Mouse (Mus musculus): ENCODE data around the gene Myh7b. TPM values are rescaled to one million over a fixed set of nuclear protein-coding genes. Genes with fewer than 3 reads are reported as not detected.
A peak's percentile ranks its signal among the peaks of the same experiment; 100 is the strongest.

Gene Myh7b
- total and polyA plus RNA-seq, 3 experiments = 2.2 to 5.9 TPM; not detected in 1

DNA sequence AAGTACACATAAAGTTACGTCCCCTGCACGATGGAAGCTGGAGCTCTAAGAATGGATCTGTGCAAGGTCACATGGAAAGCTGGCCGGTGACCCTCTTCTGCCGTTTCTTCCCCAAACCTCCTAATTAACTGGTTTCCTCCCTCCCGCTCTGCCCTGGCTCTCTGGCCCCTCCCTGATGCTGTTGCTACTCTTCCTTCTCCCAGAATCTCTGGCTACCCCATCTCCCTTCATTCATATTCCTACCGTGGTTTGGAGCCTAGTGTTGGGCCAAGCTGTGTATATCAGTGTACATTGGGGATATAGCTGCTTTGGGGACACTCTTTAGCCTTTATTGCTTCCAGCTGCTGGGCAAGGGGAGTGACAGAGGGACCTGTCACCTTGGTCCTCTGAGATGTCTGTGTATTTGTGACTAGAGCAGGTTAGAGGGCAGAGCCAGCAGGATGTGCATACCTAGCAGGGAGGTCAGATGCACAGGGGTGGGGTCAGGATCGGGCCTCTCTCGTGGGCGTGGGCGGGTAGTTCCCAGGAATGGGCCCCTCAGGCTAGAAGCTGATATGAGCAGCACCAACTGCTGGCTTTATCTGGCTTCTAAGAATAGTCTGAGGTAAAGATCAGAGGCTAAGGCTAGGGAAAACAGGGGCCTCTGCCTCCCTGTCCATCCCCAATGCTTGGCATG, 6.3 kb upstream of the Myh7b start:
- DNase-seq (ENCODE audit: low read depth, low spot score) = peak; percentile 58
- no peaks in the 10 kb centered on the region for H3K9me3 ChIP-seq (replicated peaks; ENCODE audit: insufficient read depth, low read length)
- H3K79me2 ChIP-seq (ENCODE audit: control insufficient read depth, insufficient read depth, low read length, poor library complexity) = no peaks in the 10 kb centered on the region
- peak overlapping the region; percentile 66 for H3K9ac ChIP-seq (ENCODE audit: control insufficient read depth, low read depth, low read length, poor library complexity, severe bottlenecking)
- H3K4me3 ChIP-seq (ENCODE audit: control insufficient read depth in 1 of 2, insufficient read depth in 1 of 2, low read depth in 2 of 2, low read length in 2 of 2) = peak overlapping the region; percentile 40 to 49
- peak overlapping the region; percentile 82 for H3K27ac ChIP-seq (ENCODE audit: control insufficient read depth, low read depth, low read length)
- peaks cover 0 to 16% of the 10 kb centered on the region in 2 experiments; a peak in 2 of 4 replicates for H3K36me3 ChIP-seq (ENCODE audit: control insufficient read depth in 1 of 2, insufficient read depth in 2 of 2, low read length in 2 of 2)
- H3K4me1 ChIP-seq (ENCODE audit: control insufficient read depth in 1 of 2, insufficient read depth in 2 of 2, low read length in 2 of 2) = peaks cover 12 to 18% of the 10 kb centered on the region in 2 experiments
- no peaks in the 10 kb centered on the region for H3K27me3 ChIP-seq (ENCODE audit: control insufficient read depth in 1 of 2, insufficient read depth in 2 of 2, low read length in 2 of 2)
- TF ChIP-seq CHD2 (IDR thresholded peaks at IDR 0.05; ENCODE audit: low read length) = no peak
- TF ChIP-seq HCFC1 (IDR thresholded peaks at IDR 0.05; ENCODE audit: low read depth, low read length) = no peak
- peak; percentile 72 for TF ChIP-seq MYB (IDR thresholded peaks at IDR 0.05; ENCODE audit: low read depth, low read length)
- no peak for TF ChIP-seq TAL1 (IDR thresholded peaks at IDR 0.05; ENCODE audit: low read length)
- TF ChIP-seq E2F4 (IDR thresholded peaks at IDR 0.05; ENCODE audit: borderline replicate concordance, low read depth, low read length) = no peak
- no peak for TF ChIP-seq MYC (IDR thresholded peaks at IDR 0.05; ENCODE audit: low read depth, low read length)
- no peak for TF ChIP-seq ELF1 (IDR thresholded peaks at IDR 0.05; ENCODE audit: low read depth, low read length)
- no peak for TF ChIP-seq CTCF (IDR thresholded peaks at IDR 0.05 in 2 of 3, conservative IDR thresholded peaks at IDR 0.05 in 1 of 3; ENCODE audit: control insufficient read depth in 1 of 3, insufficient read depth in 1 of 3, low read depth in 2 of 3, low read length in 3 of 3, poor library complexity in 1 of 3, severe bottlenecking in 1 of 3)
- no peak for TF ChIP-seq ZNF384 (IDR thresholded peaks at IDR 0.05; ENCODE audit: low read depth, low read length)
- no peak for TF ChIP-seq GABPA (IDR thresholded peaks at IDR 0.05; ENCODE audit: low read depth, low read length)
- TF ChIP-seq RCOR1 (IDR thresholded peaks at IDR 0.05; ENCODE audit: low read depth, low read length) = peak; percentile 61
- TF ChIP-seq USF2 (IDR thresholded peaks at IDR 0.05; ENCODE audit: borderline replicate concordance in 1 of 2, insufficient read depth in 1 of 2, low read depth in 1 of 2, low read length in 2 of 2) = no peak
- TF ChIP-seq MEF2A (IDR thresholded peaks at IDR 0.05; ENCODE audit: extremely low read depth, insufficient replicate concordance, low read depth, low read length, poor library complexity, severe bottlenecking) = peak; percentile 96; the same call in 1 of the 2 replicates
- TF ChIP-seq UBTF (IDR thresholded peaks at IDR 0.05; ENCODE audit: borderline replicate concordance, insufficient read depth, low read depth, low read length) = no peak
- no peak for TF ChIP-seq TBP (IDR thresholded peaks at IDR 0.05; ENCODE audit: low read depth, low read length)
- TF ChIP-seq ZC3H11A (IDR thresholded peaks at IDR 0.05; ENCODE audit: low read depth, low read length) = no peak
- no peak for TF ChIP-seq SMC3 (IDR thresholded peaks at IDR 0.05; ENCODE audit: low read depth, low read length)
- no peak for TF ChIP-seq NELFE (IDR thresholded peaks at IDR 0.05; ENCODE audit: low read depth, low read length)
- 0 out of 2 replicates have a peak, but pooled peaks have one; percentile 52 for TF ChIP-seq ZMIZ1 (IDR thresholded peaks at IDR 0.05; ENCODE audit: low read depth, low read length)
- no peak for TF ChIP-seq POLR2AphosphoS5 (IDR thresholded peaks at IDR 0.05; ENCODE audit: borderline replicate concordance, low read depth, low read length)
- no peak for TF ChIP-seq CHD1 (IDR thresholded peaks at IDR 0.05; ENCODE audit: low read depth, low read length)
- TF ChIP-seq POLR2AphosphoS2 (IDR thresholded peaks at IDR 0.05; ENCODE audit: low read length) = no peak
- TF ChIP-seq USF1 (IDR thresholded peaks at IDR 0.05; ENCODE audit: low read depth, low read length) = peak; percentile 6; the same call in 1 of the 2 replicates
- TF ChIP-seq BHLHE40 (IDR thresholded peaks at IDR 0.05; ENCODE audit: borderline replicate concordance, low read depth, low read length) = 0 out of 2 replicates have a peak, but pooled peaks have one; percentile 7
- no peak for TF ChIP-seq NRF1 (IDR thresholded peaks at IDR 0.05; ENCODE audit: insufficient read depth, low read depth, low read length, poor library complexity, severe bottlenecking)
- 0 out of 4 replicates have a peak, but pooled peaks of 1 of the 2 experiments have one; percentile 31 for TF ChIP-seq POLR2A (IDR thresholded peaks at IDR 0.05; ENCODE audit: control insufficient read depth in 1 of 2, insufficient read depth in 1 of 2, low read depth in 1 of 2, low read length in 2 of 2, poor library complexity in 1 of 2)
- TF ChIP-seq MAX (IDR thresholded peaks at IDR 0.05; ENCODE audit: low read length) = no peak
- TF ChIP-seq ETS1 (IDR thresholded peaks at IDR 0.05; ENCODE audit: low read depth, low read length) = peak; percentile 79
- TF ChIP-seq MAZ (IDR thresholded peaks at IDR 0.05; ENCODE audit: low read depth, low read length) = 0 out of 2 replicates have a peak, but pooled peaks have one; percentile 46
- peak; percentile 68 for TF ChIP-seq SIN3A (IDR thresholded peaks at IDR 0.05; ENCODE audit: low read length)
- no peak for TF ChIP-seq MAFK (IDR thresholded peaks at IDR 0.05; ENCODE audit: borderline replicate concordance, low read depth, low read length)
- TF ChIP-seq ZKSCAN1 (IDR thresholded peaks at IDR 0.05; ENCODE audit: low read depth, low read length) = no peak
- TF ChIP-seq TCF12 (IDR thresholded peaks at IDR 0.05; ENCODE audit: low read depth, low read length) = peak; percentile 73; the same call in 1 of the 2 replicates
- TF ChIP-seq KAT2A (conservative IDR thresholded peaks at IDR 0.05; ENCODE audit: low read depth, low read length) = no peak
- no peak for TF ChIP-seq JUND (IDR thresholded peaks at IDR 0.05; ENCODE audit: low read depth, low read length)
- TF ChIP-seq GATA1 (IDR thresholded peaks at IDR 0.05; ENCODE audit: low read depth, low read length) = peak; percentile 65
